Mouse (Mus musculus) bone marrow, adult 2 months (tissue): ENCODE results near the gene Pmvk.

Experiments
- CTCF ChIP-seq: fragments of 200-500 bp; IDR thresholded peaks from 2 replicates; pipeline ENCODE4 v1.5.1; 2011; ENCODE audit warnings: low read length, control low read depth; ENCODE audit not compliant: control insufficient read depth, insufficient read depth
- POLR2A ChIP-seq: fragments of 200-500 bp; IDR thresholded peaks from 2 replicates; pipeline ENCODE4 v1.6.1; 2011; ENCODE audit warnings: low read depth, mild to moderate bottlenecking, control low read depth, low read length, borderline replicate concordance; ENCODE audit not compliant: control insufficient read depth

GRCm38 (mm10) chr3:89421002-89421774, 33.2 kb upstream of the Pmvk start:
- TF ChIP-seq CTCF (no peak), POLR2A (no peak)
